Mouse (Mus musculus) megakaryocyte, embryonic 14.5 days (primary cell): Measurements from ENCODE around the gene Ccdc115. TPM values are rescaled to one million over a fixed set of nuclear protein-coding genes. Genes with fewer than 3 reads are reported as not detected.

ENCODE experiments used
- H3K27me3 ChIP-seq: replicated peaks from 2 replicates; pipeline ENCODE3; 2012; ENCODE audit warnings: inconsistent platforms
- H3K36me3 ChIP-seq: replicated peaks from 2 replicates; pipeline ENCODE3; 2012; ENCODE audit warnings: low read length, inconsistent platforms, mixed read lengths
- H3K4me1 ChIP-seq: 2 replicates; pipeline ENCODE4 v1.6.1; 2012; ENCODE audit warnings: inconsistent platforms
- H3K4me3 ChIP-seq: replicated peaks from 2 replicates; pipeline ENCODE3; 2012; ENCODE audit warnings: moderate library complexity, mild to moderate bottlenecking, inconsistent platforms
- H3K9me3 ChIP-seq: 2 replicates; pipeline ENCODE4 v1.6.1; 2012; ENCODE audit warnings: inconsistent platforms
- FLI1 ChIP-seq: IDR thresholded peaks from 2 replicates; pipeline ENCODE4 v1.6.1; 2012; ENCODE audit warnings: low read length, inconsistent platforms, mixed read lengths
- GATA1 ChIP-seq: IDR thresholded peaks from 3 replicates; pipeline ENCODE4 v1.6.1; 2012; ENCODE audit warnings: mixed read lengths, low read length, inconsistent platforms, borderline replicate concordance
- polyA plus RNA-seq: library from polyadenylated mRNA; stranded (reverse); fragments of >175 nt; gene quantifications from 2 replicates; pipeline ENCODE4 v1.2.3, GENCODE M21; 2012; ENCODE audit warnings: low replicate concordance; ENCODE audit not compliant: insufficient read depth

Ccdc115 gene
- polyA plus RNA-seq: 10.1 and 36.5 TPM in 2 replicates

- TF ChIP-seq GATA1 (no peak), FLI1 (no peak)
- Histone ChIP-seq H3K27me3 (no peaks in the 10 kb centered on the region), H3K4me3 (peak within 1 kb of the TSS; percentile 99), H3K36me3 (peaks cover 36% of the 10 kb centered on the region), H3K9me3 (no peaks in the 10 kb centered on the region), H3K4me1 (peaks cover 42% of the 10 kb centered on the region)
These were observed at the start of gene Ccdc115, which contains the start of gene Imp4 for GRCm38 (mm10) chr1:34439215-34439960. Gene Ccdc115, minus strand, starts transcription at chr1:34439672. Gene Imp4, plus strand, starts transcription at chr1:34439851.

DNA sequence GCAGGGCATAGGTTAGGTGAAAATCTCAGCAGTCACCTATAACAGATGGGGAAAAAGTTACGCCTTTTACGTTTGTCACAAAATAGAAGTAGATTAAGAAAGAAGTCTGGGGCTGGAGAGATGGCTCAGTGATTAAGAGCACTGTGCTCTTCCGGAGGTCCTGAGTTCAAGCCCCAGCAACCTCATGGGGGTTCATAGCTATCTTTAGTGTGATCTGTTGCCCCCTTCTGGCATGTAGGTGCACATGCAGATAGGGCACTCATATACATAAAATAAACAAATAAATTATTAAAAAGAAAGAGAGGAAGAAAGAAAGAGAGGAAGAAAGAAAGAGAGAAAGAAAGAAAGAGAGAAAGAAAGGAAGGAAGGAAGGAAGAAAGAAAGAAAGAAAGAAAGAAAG is 47.9 kb upstream of the Ccdc115 start:
- no peak overlapping the region for H3K4me3 ChIP-seq
- H3K27me3 ChIP-seq: no peaks in the 10 kb centered on the region
- peaks cover 22% of the 10 kb centered on the region for H3K36me3 ChIP-seq
- peaks cover 9% of the 10 kb centered on the region; the same call in 1 of the 2 replicates for H3K9me3 ChIP-seq
- H3K4me1 ChIP-seq: peaks cover 48% of the 10 kb centered on the region
- TF ChIP-seq FLI1: no peak
- TF ChIP-seq GATA1: no peak

DNA sequence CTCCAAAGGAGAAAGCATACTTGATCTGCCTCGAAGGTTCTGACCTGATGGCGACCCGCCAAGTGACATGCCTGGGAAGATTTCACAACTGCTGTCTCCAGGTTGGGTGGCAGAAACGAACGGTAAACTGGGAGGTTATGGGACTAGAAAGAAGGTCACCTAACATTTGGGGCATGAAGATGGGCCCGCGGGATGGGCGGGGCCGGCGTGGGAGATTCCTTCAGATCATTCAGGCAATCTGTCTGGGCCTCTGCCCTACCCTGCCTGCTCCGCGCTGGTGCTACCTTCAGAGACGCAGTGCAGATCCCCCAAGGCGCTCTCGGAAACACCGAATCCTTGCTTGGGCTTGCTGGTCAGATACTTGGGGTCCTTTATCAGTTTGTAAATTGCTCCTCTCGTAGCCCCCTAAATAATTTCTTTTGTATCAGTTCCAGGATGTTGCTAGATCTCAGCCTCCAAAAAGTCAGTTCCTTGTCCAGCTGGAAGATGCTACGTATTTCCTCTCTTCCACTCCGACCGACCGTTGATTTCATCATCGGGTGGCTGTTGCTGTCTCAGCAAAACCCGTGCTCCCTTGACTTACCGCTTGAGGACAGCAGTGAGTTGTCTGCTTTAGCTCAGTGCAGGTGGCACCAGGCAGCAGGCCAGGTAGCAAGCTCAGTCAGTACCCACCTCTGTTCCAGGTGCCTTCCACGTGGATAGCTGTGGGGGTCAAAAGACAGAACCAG is 46.2 kb upstream of the Ccdc115 start:
- Histone ChIP-seq H3K4me1 (peaks cover 53% of the 10 kb centered on the region), H3K9me3 (no peaks in the 10 kb centered on the region), H3K27me3 (no peaks in the 10 kb centered on the region), H3K4me3 (peak overlapping the region; percentile 19), H3K36me3 (peaks cover 22% of the 10 kb centered on the region)
- TF ChIP-seq GATA1 (no peak), FLI1 (no peak)

GRCm38 (mm10) chr1:34484470-34484869 is 45.0 kb upstream of the Ccdc115 start:
- H3K36me3 ChIP-seq: peaks cover 22% of the 10 kb centered on the region
- peaks cover 59% of the 10 kb centered on the region for H3K4me1 ChIP-seq
- no peaks in the 10 kb centered on the region for H3K27me3 ChIP-seq
- no peak for TF ChIP-seq FLI1
- no peak for TF ChIP-seq GATA1
- no peaks in the 10 kb centered on the region for H3K9me3 ChIP-seq
- peak overlapping the region; percentile 77 for H3K4me3 ChIP-seq

DNA sequence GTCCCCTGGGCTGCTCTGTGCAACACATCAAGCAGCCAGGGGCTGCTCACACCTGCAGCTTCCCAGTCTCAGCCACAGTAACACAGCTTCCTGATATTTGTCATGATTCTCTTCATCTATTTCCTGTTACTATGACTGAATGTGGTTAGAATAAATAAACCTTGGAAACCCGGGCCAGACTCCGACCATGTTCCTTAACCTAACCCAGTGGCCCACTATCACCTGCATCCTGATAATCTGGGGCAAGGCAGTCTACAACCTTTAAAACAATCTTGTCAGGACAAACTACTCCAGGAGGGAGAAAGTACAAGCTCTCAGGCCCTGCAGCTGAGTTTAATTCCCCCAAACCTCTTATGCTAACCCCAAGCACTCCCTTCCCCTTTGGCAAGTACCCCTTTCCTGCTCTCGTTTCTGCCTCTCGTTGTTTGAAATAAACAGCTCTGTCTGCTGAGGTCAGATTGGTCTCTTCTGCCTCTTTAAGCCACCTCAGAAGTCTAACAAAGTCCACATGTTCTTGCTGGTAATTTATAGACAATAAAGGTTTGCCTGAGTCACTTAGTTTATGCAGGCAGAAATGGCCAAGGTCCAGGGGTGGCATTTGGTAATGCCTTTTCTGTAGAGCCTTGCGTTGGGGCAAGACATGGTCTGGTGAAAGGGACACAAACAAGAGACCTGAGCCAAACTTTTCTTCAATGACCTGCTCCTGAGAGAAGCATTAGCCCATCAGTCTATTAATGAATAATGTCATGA is 42.6 kb upstream of the Ccdc115 start:
- Histone ChIP-seq H3K4me3 (no peak overlapping the region), H3K4me1 (peaks cover 82% of the 10 kb centered on the region), H3K27me3 (no peaks in the 10 kb centered on the region), H3K9me3 (no peaks in the 10 kb centered on the region), H3K36me3 (peaks cover 21% of the 10 kb centered on the region)
- no peak for TF ChIP-seq GATA1
- TF ChIP-seq FLI1: no peak

GRCm38 (mm10) chr1:34480801-34481200 is 41.3 kb upstream of the Ccdc115 start:
- no peaks in the 10 kb centered on the region for H3K27me3 ChIP-seq
- H3K4me3 ChIP-seq: peak overlapping the region; percentile 88
- peaks cover 84% of the 10 kb centered on the region for H3K4me1 ChIP-seq
- peaks cover 25% of the 10 kb centered on the region for H3K36me3 ChIP-seq
- H3K9me3 ChIP-seq: no peaks in the 10 kb centered on the region
- no peak for TF ChIP-seq FLI1
- TF ChIP-seq GATA1: no peak

- Histone ChIP-seq H3K9me3 (no peaks in the 10 kb centered on the region), H3K27me3 (no peaks in the 10 kb centered on the region), H3K36me3 (peaks cover 32% of the 10 kb centered on the region), H3K4me1 (peaks cover 84% of the 10 kb centered on the region), H3K4me3 (peak overlapping the region; percentile 79)
- TF ChIP-seq FLI1 (no peak), GATA1 (no peak)
These were observed 39.6 kb upstream of the Ccdc115 start for GRCm38 (mm10) chr1:34478891-34479655.

GRCm38 (mm10) chr1:34472427-34473300 is 33.2 kb upstream of the Ccdc115 start:
- TF ChIP-seq FLI1 (no peak), GATA1 (no peak)
- Histone ChIP-seq H3K36me3 (peaks cover 64% of the 10 kb centered on the region), H3K27me3 (no peaks in the 10 kb centered on the region), H3K4me1 (peaks cover 79% of the 10 kb centered on the region), H3K4me3 (peak overlapping the region; percentile 100), H3K9me3 (no peaks in the 10 kb centered on the region)
